ENCODE assay signal across 8 mouse cellular contexts in the genomic region with DNA sequence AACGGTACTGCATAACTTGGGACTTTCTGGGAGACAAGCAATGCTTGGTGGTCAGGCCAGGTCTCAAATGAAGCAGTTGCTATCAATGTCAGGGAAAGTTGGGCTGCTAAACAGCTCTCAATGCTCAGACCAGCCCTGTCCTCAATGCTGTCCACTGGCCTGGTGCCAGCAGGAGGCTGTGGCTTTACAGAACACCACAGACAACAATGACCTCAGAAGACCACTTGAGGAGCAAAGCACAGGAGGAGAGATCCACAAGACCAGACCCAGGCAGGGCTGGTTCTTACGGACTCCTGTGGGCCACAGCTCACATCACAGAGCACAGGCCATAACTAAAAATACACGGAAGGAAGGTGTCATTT. TPM values are rescaled to one million over a fixed set of nuclear protein-coding genes. Genes with fewer than 3 reads are reported as not detected.
DNase-seq lines count a peak whose midpoint lies in the region; ATAC-seq and TF ChIP-seq lines count a peak whose summit lies in the region.

No protein-coding gene starts in this region.

- TF ChIP-seq CTCF in hindbrain, postnatal 0 days (IDR thresholded peaks at IDR 0.05; ENCODE audit: low read depth), result 0 out of 2 replicates have a peak, but pooled peaks have one; percentile 11

- peak; percentile 45 to 69 for DNase-seq in heart, adult 18-20 months
- DNase-seq in heart, postnatal 25 days (ENCODE audit: low spot score), result no peak
- peak; percentile 54 for DNase-seq in Muller cell, postnatal 12 days (ENCODE audit: inconsistent ontology term)
- peak; percentile 60 for DNase-seq in hindbrain, postnatal 0 days (ENCODE audit: low spot score)
- DNase-seq in embryo, embryonic 10 days (ENCODE audit: low spot score), result no peak
- no peak for DNase-seq in embryo, embryonic 9.5 days (ENCODE audit: extremely low spot score)

- H3K9me3 ChIP-seq in embryonic facial prominence, embryonic 15.5 days (replicated peaks), result no peaks in the 10 kb centered on the region
- no peaks in the 10 kb centered on the region for H3K9me3 ChIP-seq in hindbrain, postnatal 0 days (ENCODE audit: low read length)

- 41% methylated on average over 3 of the region's 3 CpGs for WGBS in embryonic facial prominence, embryonic 15.5 days
- WGBS in hindbrain, postnatal 0 days, result 49% methylated on average over 3 of the region's 3 CpGs

- H3K36me3 ChIP-seq in embryonic facial prominence, embryonic 15.5 days, result peaks cover 24% of the 10 kb centered on the region
- peaks cover 11% of the 10 kb centered on the region; the same call in 1 of the 2 replicates for H3K36me3 ChIP-seq in hindbrain, postnatal 0 days (ENCODE audit: insufficient read depth, low read length)

- H3K4me3 ChIP-seq in embryonic facial prominence, embryonic 15.5 days (replicated peaks), result no peak overlapping the region
- H3K4me3 ChIP-seq in hindbrain, postnatal 0 days (ENCODE audit: low read length), result no peak overlapping the region

- peaks cover 42% of the 10 kb centered on the region for H3K4me1 ChIP-seq in embryonic facial prominence, embryonic 15.5 days
- peaks cover 13% of the 10 kb centered on the region for H3K4me1 ChIP-seq in hindbrain, postnatal 0 days (ENCODE audit: insufficient read depth, low read length)

- no peaks in the 10 kb centered on the region for H3K27me3 ChIP-seq in embryonic facial prominence, embryonic 15.5 days
- no peaks in the 10 kb centered on the region for H3K27me3 ChIP-seq in hindbrain, postnatal 0 days (ENCODE audit: insufficient read depth, low read length)

- 0 out of 2 replicates have a peak, but pooled peaks have one; percentile 3 for ATAC-seq in embryonic facial prominence, embryonic 15.5 days (ENCODE audit: insufficient number of reproducible peaks, low FRiP score, low TSS enrichment, low read depth)
- ATAC-seq in hindbrain, postnatal 0 days, result peak; percentile 39; the same call in 1 of the 2 replicates
- no peak for ATAC-seq in inflammation-experienced regulatory T-cells, adult 6 months

- intact Hi-C loops in heart, postnatal 25 days (cut with DNase I), result no loop called here

- H3K4me2 ChIP-seq in embryonic facial prominence, embryonic 15.5 days (replicated peaks), result no peak overlapping the region
- H3K4me2 ChIP-seq in hindbrain, postnatal 0 days (ENCODE audit: low read depth, low read length), result no peak overlapping the region

- peak overlapping the region; percentile 84 for H3K27ac ChIP-seq in embryonic facial prominence, embryonic 15.5 days (replicated peaks)
- peak overlapping the region; percentile 11; the same call in 1 of the 2 replicates for H3K27ac ChIP-seq in hindbrain, postnatal 0 days

- H3K9ac ChIP-seq in embryonic facial prominence, embryonic 15.5 days, result no peak overlapping the region
- no peak overlapping the region for H3K9ac ChIP-seq in hindbrain, postnatal 0 days (replicated peaks; ENCODE audit: low read length)

RNA-seq across cellular contexts. Expression of gene Fam53b, which starts 59.3 kb away (rescaled TPM):
- total RNA-seq in heart, adult 18-20 months (2021), result 10 to 100 TPM; 21.3 to 22.5 TPM
- 10 to 100 TPM; 25.8 to 26.8 TPM for total RNA-seq in heart, postnatal 25 days (2021)
- polyA plus RNA-seq in embryonic facial prominence, embryonic 15.5 days (2015; fragmentation: Nextera tagmentation; extraction: Ambion mirVana), result 21.6 and 22.5 TPM in 2 replicates
- total RNA-seq in hindbrain, postnatal 0 days (2014; rRNA removed), result 20.9 and 21.0 TPM in 2 replicates
- polyA plus RNA-seq in hindbrain, postnatal 0 days (2015; fragmentation: Nextera tagmentation; extraction: Ambion mirVana), result 10.2 and 12.9 TPM in 2 replicates
- polyA plus RNA-seq in inflammation-experienced regulatory T-cells, adult 6 months (2017; shearing (Covaris generic)), result 10 to 100 TPM; 53.1 to 85.7 (median 80.7) TPM

Comparison
In these comparisons a context has a peak if more than half of its experiments do, and no peak if none do; other contexts are left out.
1. DNase-seq: peak in heart, adult 18-20 months (2 of 2), Muller cell, postnatal 12 days (single experiment) and hindbrain, postnatal 0 days (single experiment); none in heart, postnatal 25 days (single experiment), embryo, embryonic 10 days (single experiment) and embryo, embryonic 9.5 days (single experiment).